Mouse (Mus musculus): Measurements from ENCODE around the gene Vax1. TPM values are rescaled to one million over a fixed set of nuclear protein-coding genes. Genes with fewer than 3 reads are reported as not detected.

Gene Vax1
- polyA plus RNA-seq, 2 experiments, result 0.11 to 0.18 TPM

GRCm38 (mm10) chr19:59165577-59165976, 4.3 kb downstream of the Vax1 start:
- ATAC-seq (ENCODE audit: low FRiP score, low read depth) (no peak), DNase-seq (ENCODE audit: low spot score) (no peak)
- 0 out of 2 replicates have a peak overlapping the region, but pooled peaks have one; percentile 77 for H3K4me2 ChIP-seq (replicated peaks; ENCODE audit: low read depth, low read length, severe bottlenecking)
- no peaks in the 10 kb centered on the region for H3K9me3 ChIP-seq (ENCODE audit: control insufficient read depth, low read length)
- TF ChIP-seq POLR2A (IDR thresholded peaks at IDR 0.05; ENCODE audit: borderline replicate concordance, extremely low read depth, insufficient read depth, insufficient read length), result no peak
- WGBS, result 5% methylated on average over 7 of the region's 7 CpGs
- no peak overlapping the region for H3K4me3 ChIP-seq (replicated peaks; ENCODE audit: low read length)
- no peaks in the 10 kb centered on the region for H3K36me3 ChIP-seq (ENCODE audit: control insufficient read depth, insufficient read depth, low read length)
- H3K9ac ChIP-seq (ENCODE audit: low read depth, low read length, severe bottlenecking), result no peak overlapping the region
- peaks cover 95% of the 10 kb centered on the region for H3K27me3 ChIP-seq (ENCODE audit: control insufficient read depth, insufficient read depth, low read length)
- peaks cover 11% of the 10 kb centered on the region for H3K4me1 ChIP-seq (ENCODE audit: control insufficient read depth, insufficient read depth, low read length)
- no peak overlapping the region for H3K27ac ChIP-seq (replicated peaks; ENCODE audit: low read depth, low read length)

DNA sequence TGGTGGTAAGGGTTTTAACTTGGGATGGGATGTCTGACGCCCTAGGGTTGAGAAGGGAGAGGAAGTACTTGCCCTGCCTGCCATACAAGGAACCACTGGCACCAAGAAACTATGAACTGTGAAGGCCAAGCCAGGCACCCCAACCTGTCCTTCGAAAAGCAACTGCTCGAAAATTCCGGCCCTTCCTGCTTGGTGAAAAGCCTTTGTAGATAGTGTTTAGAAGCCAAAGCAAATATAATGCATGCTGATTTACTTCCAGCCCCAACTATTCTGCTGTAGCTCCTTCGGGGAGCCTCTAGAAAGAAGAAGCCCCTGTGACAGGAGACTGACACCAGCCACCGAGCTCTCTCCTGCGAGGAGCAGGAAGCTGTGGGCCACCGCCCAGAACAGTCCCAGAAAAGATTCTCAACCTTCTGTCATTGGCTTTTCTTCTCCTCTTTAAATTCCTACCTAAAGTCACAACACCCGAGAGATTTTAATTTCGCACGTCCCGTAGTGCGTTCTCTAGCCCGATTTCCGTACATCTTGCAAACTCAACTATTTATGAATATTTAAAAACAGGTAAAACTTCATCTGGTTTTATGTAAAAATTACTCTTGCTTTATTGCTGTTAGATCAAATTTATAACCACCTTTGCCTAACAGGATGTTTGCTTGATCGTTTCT, 4.8 kb downstream of the Vax1 start:
- Histone ChIP-seq H3K4me3 (replicated peaks; ENCODE audit: low read length) (no peak overlapping the region), H3K36me3 (ENCODE audit: control insufficient read depth, insufficient read depth, low read length) (no peaks in the 10 kb centered on the region), H3K27me3 (ENCODE audit: control insufficient read depth, insufficient read depth, low read length) (peaks cover 89% of the 10 kb centered on the region), H3K4me2 (replicated peaks; ENCODE audit: low read depth, low read length, severe bottlenecking) (no peak overlapping the region), H3K27ac (replicated peaks; ENCODE audit: low read depth, low read length) (no peak overlapping the region), H3K9ac (ENCODE audit: low read depth, low read length, severe bottlenecking) (no peak overlapping the region), H3K4me1 (ENCODE audit: control insufficient read depth, insufficient read depth, low read length) (peaks cover 11% of the 10 kb centered on the region), H3K9me3 (ENCODE audit: control insufficient read depth, low read length) (no peaks in the 10 kb centered on the region)
- no peak for DNase-seq (ENCODE audit: low spot score)
- WGBS, result 7% methylated on average over 16 of the region's 16 CpGs
- TF ChIP-seq POLR2A (IDR thresholded peaks at IDR 0.05; ENCODE audit: borderline replicate concordance, extremely low read depth, insufficient read depth, insufficient read length), result no peak
- no peak for ATAC-seq (ENCODE audit: low FRiP score, low read depth)

GRCm38 (mm10) chr19:59164111-59164510, 5.7 kb downstream of the Vax1 start:
- H3K9me3 ChIP-seq (ENCODE audit: control insufficient read depth, low read length), result no peaks in the 10 kb centered on the region
- no peak overlapping the region for H3K4me2 ChIP-seq (replicated peaks; ENCODE audit: low read depth, low read length, severe bottlenecking)
- H3K27ac ChIP-seq (replicated peaks; ENCODE audit: low read depth, low read length), result no peak overlapping the region
- no peak overlapping the region for H3K9ac ChIP-seq (ENCODE audit: low read depth, low read length, severe bottlenecking)
- peaks cover 88% of the 10 kb centered on the region for H3K27me3 ChIP-seq (ENCODE audit: control insufficient read depth, insufficient read depth, low read length)
- DNase-seq (ENCODE audit: low spot score), result no peak
- no peak overlapping the region for H3K4me3 ChIP-seq (replicated peaks; ENCODE audit: low read length)
- peaks cover 5% of the 10 kb centered on the region; the same call in 1 of the 2 replicates for H3K4me1 ChIP-seq (ENCODE audit: control insufficient read depth, insufficient read depth, low read length)
- 15% methylated on average over 1 of the region's 1 CpGs for WGBS
- ATAC-seq (ENCODE audit: low FRiP score, low read depth), result no peak
- no peaks in the 10 kb centered on the region for H3K36me3 ChIP-seq (ENCODE audit: control insufficient read depth, insufficient read depth, low read length)
- TF ChIP-seq POLR2A (IDR thresholded peaks at IDR 0.05; ENCODE audit: borderline replicate concordance, extremely low read depth, insufficient read depth, insufficient read length), result no peak

DNA sequence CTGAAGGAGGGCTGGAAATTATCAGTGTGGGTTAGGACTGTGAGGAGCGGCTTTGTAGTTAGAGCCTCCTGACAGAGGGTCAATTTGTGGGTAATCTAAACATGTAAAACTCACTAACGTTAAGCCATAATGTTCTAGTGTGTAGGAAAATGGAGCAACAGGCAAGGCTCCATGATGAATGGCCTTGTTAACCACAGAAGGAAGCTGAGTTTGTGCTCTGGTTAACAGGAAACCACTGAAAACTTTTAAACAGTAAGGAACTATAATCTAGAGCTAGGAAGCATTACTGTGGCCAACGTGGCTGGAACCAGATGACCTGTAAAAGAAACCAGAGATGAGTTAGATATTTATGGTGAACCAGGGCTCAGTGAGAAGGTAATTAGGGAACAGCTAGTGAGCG, 13.2 kb downstream of the Vax1 start:
- 11% methylated on average over 4 of the region's 4 CpGs for WGBS
- no peak overlapping the region for H3K9ac ChIP-seq (ENCODE audit: low read depth, low read length, severe bottlenecking)
- no peak for ATAC-seq (ENCODE audit: low FRiP score, low read depth)

DNA sequence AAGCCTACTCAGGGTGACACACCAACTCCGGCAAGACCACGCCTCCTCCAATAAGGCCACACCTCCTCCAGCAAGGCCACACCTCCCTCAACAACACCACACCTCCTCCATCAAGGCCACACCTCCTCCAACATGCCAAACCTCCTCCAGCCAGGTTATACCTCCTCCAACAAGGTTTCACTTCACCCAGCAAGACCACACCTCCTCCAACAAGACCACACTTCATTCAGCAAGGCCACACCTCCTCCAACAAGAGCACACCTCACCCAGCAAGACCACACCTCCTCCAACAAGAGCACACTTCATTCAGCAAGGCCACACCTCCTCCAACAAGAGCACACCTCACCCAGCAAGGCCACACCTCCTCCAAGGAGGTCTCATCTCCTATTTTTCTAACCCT, 15.7 kb downstream of the Vax1 start:
- 75% methylated on average over 2 of the region's 2 CpGs for whole genome bisulfite sequencing
- ATAC-seq (ENCODE audit: low FRiP score, low read depth) (no peak), DNase-seq (ENCODE audit: low spot score) (no peak)
- H3K36me3 ChIP-seq (ENCODE audit: control insufficient read depth, insufficient read depth, low read length), result no peaks in the 10 kb centered on the region
- H3K4me3 ChIP-seq (replicated peaks; ENCODE audit: low read length), result no peak overlapping the region
- no peak overlapping the region for H3K27ac ChIP-seq (replicated peaks; ENCODE audit: low read depth, low read length)
- no peak for TF ChIP-seq POLR2A (IDR thresholded peaks at IDR 0.05; ENCODE audit: borderline replicate concordance, extremely low read depth, insufficient read depth, insufficient read length)
- no peak overlapping the region for H3K9ac ChIP-seq (ENCODE audit: low read depth, low read length, severe bottlenecking)
- no peak overlapping the region for H3K4me2 ChIP-seq (replicated peaks; ENCODE audit: low read depth, low read length, severe bottlenecking)
- H3K27me3 ChIP-seq (ENCODE audit: control insufficient read depth, insufficient read depth, low read length), result 0 out of 2 replicates have a peak, but pooled peaks cover under 1% of the 10 kb centered on the region
- H3K9me3 ChIP-seq (ENCODE audit: control insufficient read depth, low read length), result no peaks in the 10 kb centered on the region
- H3K4me1 ChIP-seq (ENCODE audit: control insufficient read depth, insufficient read depth, low read length), result no peaks in the 10 kb centered on the region

More for the DNA sequence above, 13.2 kb downstream of the Vax1 start:
- Histone ChIP-seq H3K4me2 (replicated peaks; ENCODE audit: low read depth, low read length, severe bottlenecking) (no peak overlapping the region), H3K9me3 (ENCODE audit: control insufficient read depth, low read length) (no peaks in the 10 kb centered on the region), H3K27ac (replicated peaks; ENCODE audit: low read depth, low read length) (no peak overlapping the region), H3K36me3 (ENCODE audit: control insufficient read depth, insufficient read depth, low read length) (no peaks in the 10 kb centered on the region), H3K4me3 (replicated peaks; ENCODE audit: low read length) (no peak overlapping the region), H3K27me3 (ENCODE audit: control insufficient read depth, insufficient read depth, low read length) (peaks cover 18% of the 10 kb centered on the region), H3K4me1 (ENCODE audit: control insufficient read depth, insufficient read depth, low read length) (no peaks in the 10 kb centered on the region)
- DNase-seq (ENCODE audit: low spot score), result no peak
- no peak for TF ChIP-seq POLR2A (IDR thresholded peaks at IDR 0.05; ENCODE audit: borderline replicate concordance, extremely low read depth, insufficient read depth, insufficient read length)

Data from limb, embryonic 14.5 days (tissue).